Mouse (Mus musculus) hindbrain, postnatal 0 days (tissue): Measurements from ENCODE around the gene Camkmt. TPM values are rescaled to one million over a fixed set of nuclear protein-coding genes. Genes with fewer than 3 reads are reported as not detected.
A peak's percentile ranks its signal among the peaks of the same experiment; 100 is the strongest.

ENCODE experiments used
- ATAC-seq: fragments of 200-750 bp; cut with Nextera tagmentation; 2 replicates; pipeline ENCODE4 v1.8.0; 2017; ENCODE audit warnings: mild to moderate bottlenecking, moderate TSS enrichment, moderate library complexity
- DNase-seq: peaks from one replicate; pipeline ENCODE4 v3.0.0-alpha.2; 2015; ENCODE audit warnings: low spot score
- H3K27ac ChIP-seq: fragments of 300-500 bp; sonication (generic); 2 replicates; pipeline ENCODE4 v1.5.1; 2014; ENCODE audit warnings: mild to moderate bottlenecking
- H3K27me3 ChIP-seq: fragments of 300-500 bp; sonication (generic); 2 replicates; pipeline ENCODE4 v1.6.1; 2014; ENCODE audit warnings: low read length, mixed read lengths; ENCODE audit not compliant: insufficient read depth
- H3K36me3 ChIP-seq: fragments of 300-500 bp; sonication (generic); 2 replicates; pipeline ENCODE4 v1.6.1; 2014; ENCODE audit warnings: low read length, mixed read lengths; ENCODE audit not compliant: insufficient read depth
- H3K4me1 ChIP-seq: fragments of 300-500 bp; sonication (generic); 2 replicates; pipeline ENCODE4 v1.6.1; 2014; ENCODE audit warnings: antibody characterized with exemption, low read length, mixed read lengths; ENCODE audit not compliant: insufficient read depth
- H3K4me2 ChIP-seq: fragments of 300-500 bp; sonication (generic); 2 replicates; pipeline ENCODE4 v1.6.1; 2014; ENCODE audit warnings: low read depth, mild to moderate bottlenecking, low read length, moderate library complexity, mixed read lengths
- H3K4me3 ChIP-seq: fragments of 300-500 bp; sonication (generic); 2 replicates; pipeline ENCODE4 v1.5.1; 2014; ENCODE audit warnings: low read length
- H3K9ac ChIP-seq: fragments of 300-500 bp; sonication (generic); replicated peaks from 2 replicates; pipeline ENCODE4 v1.6.1; 2014; ENCODE audit warnings: mild to moderate bottlenecking, low read length, moderate library complexity, mixed read lengths
- H3K9me3 ChIP-seq: fragments of 300-500 bp; sonication (generic); 2 replicates; pipeline ENCODE4 v1.6.1; 2016; ENCODE audit warnings: low read length, mixed read lengths
- CTCF ChIP-seq: IDR thresholded peaks from 2 replicates; pipeline ENCODE4 v1.5.1; 2016; ENCODE audit warnings: antibody characterized with exemption, control low read depth, low read depth
- WGBS: fragments of 180-500 bp; shearing (Covaris S2); extraction: QIAGEN DNeasy Blood & Tissue Kit; methylation state at CpG from one replicate; pipeline ENCODE4 v1.1.7; 2014; 5-methylcytosine and 5-hydroxymethylcytosine counted together
- polyA plus RNA-seq: library from polyadenylated mRNA; unstranded; fragments of >200 nt; fragmentation: Nextera tagmentation; extraction: Ambion mirVana; gene quantifications from 2 replicates; pipeline ENCODE4 v1.2.1, GENCODE M21; 2015
- total RNA-seq: library from RNA; depleted of rRNA; stranded (reverse); fragments of >200 nt; gene quantifications from 2 replicates; pipeline ENCODE4 v1.2.3, GENCODE M21; 2014

Camkmt gene
- total and polyA plus RNA-seq, 2 experiments from 2014 or later: 8.4 to 15.9 TPM

DNA sequence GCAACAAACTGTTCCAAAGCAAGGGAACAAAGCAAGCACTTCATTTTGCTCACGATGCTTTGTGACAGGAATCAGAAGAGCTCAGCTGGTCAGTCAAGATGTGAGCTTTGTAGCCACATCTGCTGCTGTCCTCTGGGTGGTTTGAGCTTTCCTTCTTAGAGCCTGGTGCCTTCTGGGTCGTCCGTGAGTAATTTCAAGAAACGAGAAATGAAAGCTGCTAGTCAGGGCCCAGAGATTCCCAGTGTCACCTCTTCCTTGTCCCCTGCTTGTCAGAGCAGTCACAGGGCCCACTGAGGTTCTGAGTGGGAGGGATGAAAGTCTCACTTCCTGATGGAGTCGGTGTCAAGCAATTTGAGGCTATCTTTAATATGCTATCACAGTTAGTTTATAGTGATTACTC is 127.7 kb downstream of the Camkmt start:
- TF ChIP-seq CTCF: no peak

DNA sequence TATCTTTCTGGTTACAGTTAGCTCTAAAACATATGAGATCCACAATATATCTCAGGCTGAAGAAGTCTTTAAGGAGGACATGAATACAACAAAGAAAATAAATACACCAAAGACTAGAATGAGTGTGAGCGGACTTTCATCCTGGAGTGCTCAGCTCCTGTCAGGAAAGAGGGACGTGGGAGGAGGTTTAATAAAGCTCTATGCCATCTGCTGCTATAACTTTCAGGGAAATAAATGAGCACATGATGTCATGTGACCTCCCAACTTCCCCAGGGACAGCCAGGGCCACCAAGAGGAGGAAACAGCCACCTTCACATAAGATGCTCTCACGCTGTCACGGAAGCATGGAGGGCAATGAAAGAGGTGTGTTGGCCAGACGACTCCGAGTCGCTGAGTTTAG is 151.8 kb downstream of the Camkmt start:
- ATAC-seq (no peak), DNase-seq (no peak)
- H3K4me1 ChIP-seq: no peaks in the 10 kb centered on the region
- no peaks in the 10 kb centered on the region for H3K27me3 ChIP-seq
- H3K4me3 ChIP-seq: no peak overlapping the region
- no peak for TF ChIP-seq CTCF
- no peak overlapping the region for H3K27ac ChIP-seq
- 79% methylated on average over 7 of the region's 7 CpGs for WGBS
- no peaks in the 10 kb centered on the region for H3K9me3 ChIP-seq
- H3K9ac ChIP-seq: no peak overlapping the region
- no peak overlapping the region for H3K4me2 ChIP-seq
- no peaks in the 10 kb centered on the region for H3K36me3 ChIP-seq

More for the DNA sequence above, 127.7 kb downstream of the Camkmt start:
- no peaks in the 10 kb centered on the region for H3K36me3 ChIP-seq
- H3K9me3 ChIP-seq: 0 out of 2 replicates have a peak, but pooled peaks cover 4% of the 10 kb centered on the region
- 71% methylated on average over 5 of the region's 5 CpGs for WGBS
- H3K4me3 ChIP-seq: no peak overlapping the region
- ATAC-seq (no peak), DNase-seq (no peak)
- H3K27me3 ChIP-seq: no peaks in the 10 kb centered on the region
- H3K27ac ChIP-seq: no peak overlapping the region
- H3K4me2 ChIP-seq: no peak overlapping the region
- no peaks in the 10 kb centered on the region for H3K4me1 ChIP-seq
- no peak overlapping the region for H3K9ac ChIP-seq

GRCm38 (mm10) chr17:85248962-85249361 is 158.6 kb downstream of the Camkmt start:
- 58% methylated on average over 5 of the region's 5 CpGs for WGBS
- ATAC-seq: no peak

GRCm38 (mm10) chr17:85249744-85250143 is 159.4 kb downstream of the Camkmt start:
- Histone ChIP-seq H3K9me3 (no peaks in the 10 kb centered on the region), H3K4me2 (no peak overlapping the region), H3K4me1 (no peaks in the 10 kb centered on the region), H3K36me3 (no peaks in the 10 kb centered on the region), H3K27ac (no peak overlapping the region), H3K4me3 (no peak overlapping the region), H3K9ac (no peak overlapping the region), H3K27me3 (no peaks in the 10 kb centered on the region)
- TF ChIP-seq CTCF: no peak
- 36% methylated on average over 7 of the region's 7 CpGs for WGBS
- ATAC-seq (no peak), DNase-seq (no peak)

More at GRCm38 (mm10) chr17:85248962-85249361, 158.6 kb downstream of the Camkmt start:
- H3K27ac ChIP-seq: no peak overlapping the region
- no peaks in the 10 kb centered on the region for H3K27me3 ChIP-seq
- H3K36me3 ChIP-seq: no peaks in the 10 kb centered on the region
- TF ChIP-seq CTCF: no peak
- no peaks in the 10 kb centered on the region for H3K9me3 ChIP-seq
- H3K4me2 ChIP-seq: no peak overlapping the region
- H3K9ac ChIP-seq: no peak overlapping the region
- no peak overlapping the region for H3K4me3 ChIP-seq
- no peak for DNase-seq
- H3K4me1 ChIP-seq: no peaks in the 10 kb centered on the region

- Histone ChIP-seq H3K9ac (no peak overlapping the region), H3K27ac (peak overlapping the region; percentile 16; the same call in 1 of the 2 replicates), H3K36me3 (no peaks in the 10 kb centered on the region), H3K9me3 (no peaks in the 10 kb centered on the region), H3K4me1 (no peaks in the 10 kb centered on the region; the same call in 1 of the 2 replicates), H3K27me3 (no peaks in the 10 kb centered on the region), H3K4me2 (peak overlapping the region; percentile 19), H3K4me3 (peak overlapping the region; percentile 3; the same call in 1 of the 2 replicates)
- ATAC-seq: 0 out of 2 replicates have a peak, but pooled peaks have one; percentile 15
- DNase-seq: peak; percentile 36
- TF ChIP-seq CTCF: no peak
- 6% methylated on average over 9 of the region's 9 CpGs for WGBS
These were observed 166.6 kb downstream of the Camkmt start for GRCm38 (mm10) chr17:85256930-85257329.

- Histone ChIP-seq H3K27me3 (no peaks in the 10 kb centered on the region), H3K27ac (peak overlapping the region; percentile 16; the same call in 1 of the 2 replicates), H3K4me2 (peak overlapping the region; percentile 19), H3K4me1 (no peaks in the 10 kb centered on the region; the same call in 1 of the 2 replicates), H3K4me3 (peak overlapping the region; percentile 3; the same call in 1 of the 2 replicates), H3K36me3 (no peaks in the 10 kb centered on the region), H3K9me3 (no peaks in the 10 kb centered on the region), H3K9ac (no peak overlapping the region)
- TF ChIP-seq CTCF: no peak
- DNase-seq (no peak), ATAC-seq (no peak)
- 40% methylated on average over 11 of the region's 11 CpGs for WGBS
These were observed 167.0 kb downstream of the Camkmt start for GRCm38 (mm10) chr17:85257348-85257747.

DNA sequence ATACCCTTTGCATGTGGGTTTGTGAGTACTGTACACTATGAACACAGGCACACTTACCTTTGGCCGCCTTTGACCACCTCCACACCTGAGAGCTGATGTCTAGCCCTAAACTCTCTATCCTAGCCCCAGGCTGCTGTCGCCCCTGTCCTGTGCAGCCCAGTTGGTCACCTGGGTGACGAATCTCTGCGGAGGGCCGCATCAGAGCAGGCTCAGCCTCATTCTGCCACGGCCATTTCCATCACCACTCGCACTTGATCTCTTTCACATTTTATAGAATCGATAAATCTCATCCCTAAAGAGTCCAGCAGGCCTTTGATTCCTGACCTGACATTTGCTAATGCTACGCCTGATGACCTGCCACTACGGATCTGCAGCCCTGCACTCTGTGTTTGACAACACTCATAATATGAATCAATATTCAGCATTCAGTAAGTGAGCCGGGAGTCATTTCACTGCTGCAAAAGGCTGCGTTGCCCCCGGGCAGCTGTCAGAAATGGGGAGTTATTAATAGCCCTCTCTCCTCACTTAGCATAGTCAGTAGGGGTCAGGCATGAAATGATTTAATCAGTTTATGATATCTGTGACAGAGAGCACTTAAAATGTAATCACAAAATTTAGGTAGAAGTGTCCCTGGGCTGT is 168.5 kb downstream of the Camkmt start:
- no peak overlapping the region for H3K9ac ChIP-seq
- H3K27ac ChIP-seq: no peak overlapping the region
- TF ChIP-seq CTCF: no peak
- H3K4me2 ChIP-seq: no peak overlapping the region
- ATAC-seq: peak; percentile 38
- WGBS: 55% methylated on average over 13 of the region's 13 CpGs
- H3K4me3 ChIP-seq: no peak overlapping the region
- H3K27me3 ChIP-seq: no peaks in the 10 kb centered on the region
- peak; percentile 23 for DNase-seq
- H3K4me1 ChIP-seq: no peaks in the 10 kb centered on the region; the same call in 1 of the 2 replicates
- H3K36me3 ChIP-seq: no peaks in the 10 kb centered on the region
- H3K9me3 ChIP-seq: no peaks in the 10 kb centered on the region
